Mouse (Mus musculus) urinary bladder, adult 2 months (tissue): ENCODE data around the gene Angptl3. TPM values are rescaled to one million over a fixed set of nuclear protein-coding genes. Genes with fewer than 3 reads are reported as not detected.

Experiments
- polyA plus RNA-seq: library from polyadenylated mRNA; depleted of rRNA; stranded (reverse); fragments of >200 nt; gene quantifications from 2 replicates; pipeline ENCODE4 v1.2.3, GENCODE M21; 2012; rRNA removed

Angptl3 gene
- polyA plus RNA-seq, 1 experiment = 0.04 TPM

Other genes starting within 250 kb of the Angptl3 start
- 2.2 TPM in 2 replicates for gene Kank4, start 213.4 kb upstream of the Angptl3 start, polyA plus RNA-seq
- gene I0C0044D17Rik, start 207.1 kb upstream of the Angptl3 start, polyA plus RNA-seq = not detected in 2 replicates
- 14.0 and 17.0 TPM in 2 replicates for gene Usp1, start 107.1 kb upstream of the Angptl3 start, polyA plus RNA-seq
- gene Dock7, start 90.0 kb downstream of the Angptl3 start, polyA plus RNA-seq = 105 and 128 TPM in 2 replicates
- gene Atg4c, start 163.0 kb downstream of the Angptl3 start, polyA plus RNA-seq = 11.1 and 13.4 TPM in 2 replicates